Mouse (Mus musculus): ENCODE measurements at regions not wholly inside any gene's neighbourhood (a gene's known extent, or its start where the extent isn't known, plus 50 kb on each side); places are given as distances from the start of the nearest gene placed in this dataset.

- Histone ChIP-seq H3K27me3 (ENCODE audit: insufficient read depth, low read length) (no peaks in the 10 kb centered on the region; the same call in 1 of the 2 replicates), H3K4me3 (ENCODE audit: low read depth, low read length) (no peak overlapping the region), H3K36me3 (replicated peaks) (no peaks in the 10 kb centered on the region), H3K4me1 (ENCODE audit: insufficient read depth, low read depth, low read length) (no peaks in the 10 kb centered on the region), H3K9me3 (replicated peaks) (no peaks in the 10 kb centered on the region)
- TF ChIP-seq GATA1 (IDR thresholded peaks at IDR 0.05; ENCODE audit: borderline replicate concordance, low read length): no peak
- no peak for TF ChIP-seq GATA2 (IDR thresholded peaks at IDR 0.05; ENCODE audit: borderline replicate concordance, low read depth, low read length)
- no peak for TF ChIP-seq TAL1 (conservative IDR thresholded peaks at IDR 0.05; ENCODE audit: low read depth, low read length)
- TF ChIP-seq POLR2AphosphoS5 (IDR thresholded peaks at IDR 0.05; ENCODE audit: insufficient replicate concordance, low read depth, low read length): no peak
- no peak for TF ChIP-seq CTCF (IDR thresholded peaks at IDR 0.05; ENCODE audit: low read depth, low read length)
- DNase-seq (ENCODE audit: low spot score): no peak
- ATAC-seq (ENCODE audit: extremely low read depth, insufficient number of reproducible peaks, low FRiP score, poor library complexity, severe bottlenecking): no peak
Measured at GRCm38 (mm10) chr6:4430704-4431310, 73.8 kb upstream of the Col1a2 start.

- H3K4me3 ChIP-seq (ENCODE audit: low read depth, low read length): no peak overlapping the region
- H3K4me1 ChIP-seq (ENCODE audit: insufficient read depth, low read depth, low read length): no peaks in the 10 kb centered on the region
- DNase-seq (ENCODE audit: low spot score) (no peak), ATAC-seq (ENCODE audit: extremely low read depth, insufficient number of reproducible peaks, low FRiP score, poor library complexity, severe bottlenecking) (no peak)
- H3K27me3 ChIP-seq (ENCODE audit: insufficient read depth, low read length): no peaks in the 10 kb centered on the region; the same call in 1 of the 2 replicates
- H3K36me3 ChIP-seq (replicated peaks): no peaks in the 10 kb centered on the region
- TF ChIP-seq TAL1 (conservative IDR thresholded peaks at IDR 0.05; ENCODE audit: low read depth, low read length): no peak
- no peak for TF ChIP-seq GATA2 (IDR thresholded peaks at IDR 0.05; ENCODE audit: borderline replicate concordance, low read depth, low read length)
- TF ChIP-seq CTCF (IDR thresholded peaks at IDR 0.05; ENCODE audit: low read depth, low read length): no peak
- no peaks in the 10 kb centered on the region for H3K9me3 ChIP-seq (replicated peaks)
Measured at GRCm38 (mm10) chr6:4432192-4432591, 72.4 kb upstream of the Col1a2 start.

- no peak for DNase-seq (ENCODE audit: low spot score)
- H3K36me3 ChIP-seq (replicated peaks): no peaks in the 10 kb centered on the region
- H3K9me3 ChIP-seq (replicated peaks): no peaks in the 10 kb centered on the region
- no peak overlapping the region for H3K4me3 ChIP-seq (ENCODE audit: low read depth, low read length)
- no peak for ATAC-seq (ENCODE audit: extremely low read depth, insufficient number of reproducible peaks, low FRiP score, poor library complexity, severe bottlenecking)
- H3K4me1 ChIP-seq (ENCODE audit: insufficient read depth, low read depth, low read length): no peaks in the 10 kb centered on the region
- no peaks in the 10 kb centered on the region for H3K27me3 ChIP-seq (ENCODE audit: insufficient read depth, low read length)
- no peak for TF ChIP-seq GATA2 (IDR thresholded peaks at IDR 0.05; ENCODE audit: borderline replicate concordance, low read depth, low read length)
- TF ChIP-seq GATA1 (IDR thresholded peaks at IDR 0.05; ENCODE audit: borderline replicate concordance, low read length): no peak
Measured at GRCm38 (mm10) chr6:4436439-4436838, 68.2 kb upstream of the Col1a2 start.

DNA sequence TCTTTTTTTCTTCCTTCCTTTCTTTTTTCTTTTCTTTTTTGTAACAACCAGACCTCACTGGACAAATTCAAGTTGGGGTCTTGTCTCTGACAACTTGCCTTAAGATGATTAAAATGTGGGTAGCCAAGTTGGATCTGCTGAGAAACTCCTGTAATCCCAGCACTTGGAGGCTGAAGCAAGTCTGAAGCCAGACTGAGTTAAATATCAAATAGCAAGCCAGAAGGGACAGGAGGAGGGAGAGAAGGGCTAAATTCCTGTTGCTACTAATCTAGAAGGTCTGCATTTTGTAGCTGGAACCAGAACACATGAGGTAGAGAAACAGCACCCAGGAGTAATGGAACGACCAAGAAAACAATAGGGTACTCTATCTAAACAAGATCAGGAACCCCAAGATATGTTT is 67.7 kb upstream of the Col1a2 start:
- ATAC-seq (ENCODE audit: extremely low read depth, insufficient number of reproducible peaks, low FRiP score, poor library complexity, severe bottlenecking) (no peak), DNase-seq (ENCODE audit: low spot score) (no peak)
- no peaks in the 10 kb centered on the region for H3K4me1 ChIP-seq (ENCODE audit: insufficient read depth, low read depth, low read length)
- H3K27me3 ChIP-seq (ENCODE audit: insufficient read depth, low read length): no peaks in the 10 kb centered on the region
- TF ChIP-seq GATA1 (IDR thresholded peaks at IDR 0.05; ENCODE audit: borderline replicate concordance, low read length): no peak
- TF ChIP-seq CTCF (IDR thresholded peaks at IDR 0.05; ENCODE audit: low read depth, low read length): no peak
- no peak for TF ChIP-seq TAL1 (conservative IDR thresholded peaks at IDR 0.05; ENCODE audit: low read depth, low read length)
- no peak for TF ChIP-seq POLR2AphosphoS5 (IDR thresholded peaks at IDR 0.05; ENCODE audit: insufficient replicate concordance, low read depth, low read length)
- no peak for TF ChIP-seq GATA2 (IDR thresholded peaks at IDR 0.05; ENCODE audit: borderline replicate concordance, low read depth, low read length)
- no peak overlapping the region for H3K4me3 ChIP-seq (ENCODE audit: low read depth, low read length)
- no peaks in the 10 kb centered on the region for H3K9me3 ChIP-seq (replicated peaks)
- no peaks in the 10 kb centered on the region for H3K36me3 ChIP-seq (replicated peaks)

DNA sequence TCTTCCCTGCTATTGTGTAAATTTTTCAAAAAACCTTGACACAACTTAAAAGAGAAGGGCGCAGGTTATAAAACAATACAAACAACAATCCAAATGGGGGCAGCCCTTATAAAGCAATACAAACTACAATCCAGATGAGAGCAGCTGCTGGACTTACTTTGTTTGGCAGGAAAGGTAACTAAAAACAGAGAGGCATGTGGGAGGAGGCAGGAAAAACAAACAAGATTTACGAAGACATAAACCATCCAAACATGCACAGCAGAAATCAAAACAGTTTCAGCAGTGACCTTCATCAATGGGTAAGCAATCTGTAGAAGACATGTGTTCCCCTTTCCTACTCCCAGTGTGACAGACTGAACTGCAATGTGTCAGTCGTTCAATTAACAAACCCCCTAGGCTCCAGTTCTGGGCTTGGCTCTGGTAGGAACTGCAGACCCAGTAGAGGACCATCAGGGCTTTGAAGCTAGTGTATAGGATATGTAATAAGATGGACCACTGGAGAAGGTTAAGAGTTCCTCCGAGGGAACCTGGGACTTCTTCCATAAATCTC is 62.9 kb upstream of the Col1a2 start:
- DNase-seq (ENCODE audit: low spot score) (no peak), ATAC-seq (ENCODE audit: extremely low read depth, insufficient number of reproducible peaks, low FRiP score, poor library complexity, severe bottlenecking) (no peak)
- no peaks in the 10 kb centered on the region for H3K4me1 ChIP-seq (ENCODE audit: insufficient read depth, low read depth, low read length)
- H3K36me3 ChIP-seq (replicated peaks): no peaks in the 10 kb centered on the region
- H3K4me3 ChIP-seq (ENCODE audit: low read depth, low read length): no peak overlapping the region
- no peak for TF ChIP-seq GATA2 (IDR thresholded peaks at IDR 0.05; ENCODE audit: borderline replicate concordance, low read depth, low read length)
- no peak for TF ChIP-seq POLR2AphosphoS5 (IDR thresholded peaks at IDR 0.05; ENCODE audit: insufficient replicate concordance, low read depth, low read length)
- no peak for TF ChIP-seq GATA1 (IDR thresholded peaks at IDR 0.05; ENCODE audit: borderline replicate concordance, low read length)
- TF ChIP-seq CTCF (IDR thresholded peaks at IDR 0.05; ENCODE audit: low read depth, low read length): no peak
- no peak for TF ChIP-seq TAL1 (conservative IDR thresholded peaks at IDR 0.05; ENCODE audit: low read depth, low read length)
- H3K9me3 ChIP-seq (replicated peaks): no peaks in the 10 kb centered on the region
- no peaks in the 10 kb centered on the region for H3K27me3 ChIP-seq (ENCODE audit: insufficient read depth, low read length)

DNA sequence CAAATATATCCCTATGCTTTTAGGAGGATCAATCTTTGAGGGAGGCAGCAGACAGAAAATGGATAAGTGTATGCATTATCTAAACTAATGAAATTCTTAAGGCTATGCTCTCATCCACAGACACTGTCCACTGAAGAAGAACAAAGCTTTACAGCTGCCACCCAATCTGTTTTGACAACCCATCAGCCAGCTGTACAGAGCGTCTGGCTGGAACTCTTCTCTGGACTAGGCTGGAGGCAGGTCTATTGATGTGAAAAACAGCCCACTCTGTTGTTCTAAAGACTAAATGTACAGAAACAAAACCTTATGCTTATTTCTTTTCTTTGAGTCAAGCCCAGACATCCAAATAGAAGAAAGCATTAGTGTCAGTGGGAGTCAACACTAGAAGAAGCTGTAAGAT is 58.7 kb upstream of the Col1a2 start:
- ATAC-seq (ENCODE audit: extremely low read depth, insufficient number of reproducible peaks, low FRiP score, poor library complexity, severe bottlenecking) (no peak), DNase-seq (ENCODE audit: low spot score) (no peak)
- Histone ChIP-seq H3K4me1 (ENCODE audit: insufficient read depth, low read depth, low read length) (no peaks in the 10 kb centered on the region), H3K9me3 (replicated peaks) (no peaks in the 10 kb centered on the region), H3K4me3 (ENCODE audit: low read depth, low read length) (no peak overlapping the region), H3K36me3 (replicated peaks) (no peaks in the 10 kb centered on the region), H3K27me3 (ENCODE audit: insufficient read depth, low read length) (no peaks in the 10 kb centered on the region)
- TF ChIP-seq GATA1 (IDR thresholded peaks at IDR 0.05; ENCODE audit: borderline replicate concordance, low read length) (no peak), CTCF (IDR thresholded peaks at IDR 0.05; ENCODE audit: low read depth, low read length) (no peak), POLR2AphosphoS5 (IDR thresholded peaks at IDR 0.05; ENCODE audit: insufficient replicate concordance, low read depth, low read length) (no peak), TAL1 (conservative IDR thresholded peaks at IDR 0.05; ENCODE audit: low read depth, low read length) (no peak), GATA2 (IDR thresholded peaks at IDR 0.05; ENCODE audit: borderline replicate concordance, low read depth, low read length) (no peak)
